ENCODE assay signal across 8 mouse cellular contexts in genomic region chr14:77157505-77157911, GRCm38 (mm10). TPM values are rescaled to one million over a fixed set of nuclear protein-coding genes. Genes with fewer than 3 reads are reported as not detected.
DNase-seq lines count a peak whose midpoint lies in the region; ATAC-seq lines count a peak whose summit lies in the region.

No protein-coding gene starts in this region.

- no peaks in the 10 kb centered on the region for H3K36me3 ChIP-seq in liver, embryonic 15.5 days (replicated peaks)

- H3K27me3 ChIP-seq in liver, embryonic 15.5 days, result peaks cover 62% of the 10 kb centered on the region

- H3K4me1 ChIP-seq in liver, embryonic 15.5 days (replicated peaks), result 0 out of 2 replicates have a peak, but pooled peaks cover 11% of the 10 kb centered on the region

- H3K27ac ChIP-seq in liver, embryonic 15.5 days (replicated peaks), result no peak overlapping the region

- peak overlapping the region; percentile 67 for H3K4me2 ChIP-seq in liver, embryonic 15.5 days

- H3K9me3 ChIP-seq in liver, embryonic 15.5 days (replicated peaks), result no peaks in the 10 kb centered on the region

- H3K9ac ChIP-seq in liver, embryonic 15.5 days, result no peak overlapping the region

- H3K4me3 ChIP-seq in liver, embryonic 15.5 days (replicated peaks), result peak overlapping the region; percentile 43

- peak; percentile 75 for ATAC-seq in frontal cortex, adult (ENCODE audit: low TSS enrichment)
- no peak for ATAC-seq in liver, embryonic 15.5 days (ENCODE audit: insufficient read depth)

- WGBS in liver, embryonic 15.5 days (ENCODE audit: insufficient replicate concordance), result 2% methylated on average over 31 of the region's 31 CpGs

- peak; percentile 52 for DNase-seq in ES-CJ7 (ENCODE audit: low read depth, low spot score)
- peak; percentile 93 for DNase-seq in cerebellum, adult 9-10 months
- peak; percentile 53 for DNase-seq in heart, postnatal 25 days (ENCODE audit: low spot score)
- peak; percentile 86 to 92 for DNase-seq in layer of hippocampus, adult 18-20 months (ENCODE audit: low spot score in 2 of 2)
- DNase-seq in ovary, postnatal 10 days (ENCODE audit: low spot score), result peak; percentile 45
- DNase-seq in urinary bladder, postnatal 10 days (ENCODE audit: low spot score), result peak; percentile 18

- intact Hi-C loops in heart, postnatal 25 days (cut with DNase I), result loop anchor here (10.0 kb wide), 1 partner anchor 187 kb away; no protein-coding TSS in a partner anchor

RNA-seq across cellular contexts. Expression of gene Enox1, which starts 0.9 kb away (rescaled TPM):
- total RNA-seq in heart, postnatal 25 days (2021), result 1 to 10 TPM; 1.1 to 1.3 TPM
- total RNA-seq in layer of hippocampus, adult 18-20 months (2021), result 10 to 100 TPM; 61.5 to 62.6 TPM
- 0.14 and 0.35 TPM in 2 replicates for polyA plus RNA-seq in liver, embryonic 15.5 days (2015; fragmentation: Nextera tagmentation; extraction: Ambion mirVana)

Comparison
In these comparisons a context has a peak if more than half of its experiments do, and no peak if none do; other contexts are left out.
1. DNase-seq: peak in every context shown above with its lines; median percentile 93 in cerebellum, adult 9-10 months; 89 in layer of hippocampus, adult 18-20 months; 53 in heart, postnatal 25 days; 52 in ES-CJ7; 45 in ovary, postnatal 10 days; 18 in urinary bladder, postnatal 10 days.
2. RNA of gene Enox1, which starts 0.9 kb away (total RNA-seq): 61.5 to 62.6 TPM in layer of hippocampus, adult 18-20 months; 1.1 to 1.3 TPM in heart, postnatal 25 days; every median in the first group is over 10 times any median in the second.